ENCODE assay signal across 22 mouse cellular contexts in the genomic region with DNA sequence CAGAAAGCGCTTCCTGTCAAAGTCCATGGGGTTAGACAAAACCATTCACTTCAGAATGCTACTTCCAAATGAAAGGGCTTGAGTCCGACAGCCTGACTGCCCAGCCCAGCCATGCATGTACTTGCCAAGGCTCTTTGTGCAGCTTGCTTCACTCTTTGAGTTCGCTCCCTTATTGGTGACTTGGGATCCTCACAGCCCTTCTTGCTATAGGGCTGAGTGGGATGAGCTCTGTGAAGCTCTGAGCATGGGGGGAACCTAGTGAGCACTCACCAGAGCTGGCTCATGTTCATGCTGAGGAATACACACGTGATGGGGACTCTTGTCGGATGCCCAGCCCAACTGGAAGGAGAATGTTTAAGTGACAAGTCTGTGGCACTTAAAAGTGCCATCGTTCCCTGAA.
DNase-seq lines count a peak whose midpoint lies in the region; ATAC-seq and TF ChIP-seq lines count a peak whose summit lies in the region.
"Had no signal": no experiment of that assay in that cellular context is flagged by ENCODE, and none has a peak within 500 bp of the region (broad histone marks: within the 10 kb centered on the region; RNA-seq: fewer than 3 reads in every experiment).

No protein-coding gene starts in this region.

- no peak overlapping the region for H3K9ac ChIP-seq in lung, embryonic 14.5 days
- no peak overlapping the region for H3K9ac ChIP-seq in neural tube, embryonic 14.5 days (replicated peaks; ENCODE audit: low read depth, low read length)
- H3K9ac ChIP-seq: forebrain, postnatal 0 days; heart, embryonic 13.5 days; hindbrain, embryonic 12.5 days; hindbrain, embryonic 15.5 days had no signal

- no peaks in the 10 kb centered on the region for H3K36me3 ChIP-seq in lung, embryonic 14.5 days (ENCODE audit: insufficient read depth)
- no peaks in the 10 kb centered on the region for H3K36me3 ChIP-seq in neural tube, embryonic 14.5 days (ENCODE audit: control insufficient read depth, insufficient read depth, low read length)
- H3K36me3 ChIP-seq: heart, embryonic 13.5 days; hindbrain, embryonic 12.5 days; hindbrain, embryonic 15.5 days had no signal

- no peaks in the 10 kb centered on the region for H3K4me1 ChIP-seq in lung, embryonic 14.5 days (ENCODE audit: insufficient read depth)
- H3K4me1 ChIP-seq in lung, adult 2 months (ENCODE audit: control insufficient read depth, insufficient read depth, low read length), result no peaks in the 10 kb centered on the region
- H3K4me1 ChIP-seq in neural tube, embryonic 14.5 days (ENCODE audit: control insufficient read depth, insufficient read depth, low read length), result no peaks in the 10 kb centered on the region
- H3K4me1 ChIP-seq: heart, embryonic 13.5 days; hindbrain, embryonic 12.5 days; hindbrain, embryonic 15.5 days had no signal

- DNase-seq in lung, embryonic 14.5 days, result peak; percentile 17
- DNase-seq in lung, adult 2 months, result no peak
- DNase-seq in neural tube, embryonic 10.5 days (ENCODE audit: extremely low spot score, low spot score), result no peak
- peak; percentile 61 for DNase-seq in retina, postnatal 1 day
- DNase-seq: adrenal gland, adult 2 months; adrenal gland, postnatal 14 days; cerebellum, adult 18-20 months; cerebellum, adult 9-10 months; cerebellum, postnatal 14 days; forebrain, postnatal 0 days; gastrocnemius, adult 2 months; gastrocnemius, postnatal 14 days; heart, adult 18-20 months; heart, postnatal 14 days; heart, postnatal 4 days had no signal

- no peaks in the 10 kb centered on the region for H3K9me3 ChIP-seq in lung, embryonic 14.5 days (ENCODE audit: low read depth, low read length)
- H3K9me3 ChIP-seq in neural tube, embryonic 14.5 days (ENCODE audit: control insufficient read depth, low read length), result no peaks in the 10 kb centered on the region
- H3K9me3 ChIP-seq: heart, embryonic 13.5 days; hindbrain, embryonic 12.5 days; hindbrain, embryonic 15.5 days had no signal

- no peak overlapping the region for H3K4me3 ChIP-seq in lung, embryonic 14.5 days (ENCODE audit: low read depth, low read length)
- no peak overlapping the region for H3K4me3 ChIP-seq in lung, adult 2 months (replicated peaks; ENCODE audit: extremely low read depth, low read depth, low read length)
- H3K4me3 ChIP-seq in neural tube, embryonic 14.5 days (ENCODE audit: low read depth, low read length), result no peak overlapping the region
- H3K4me3 ChIP-seq: gastrocnemius, adult 2 months; heart, embryonic 13.5 days; hindbrain, embryonic 12.5 days; hindbrain, embryonic 15.5 days had no signal

- no peak overlapping the region for H3K27ac ChIP-seq in lung, embryonic 14.5 days (ENCODE audit: low read depth)
- H3K27ac ChIP-seq in neural tube, embryonic 14.5 days (ENCODE audit: low read depth, low read length), result no peak overlapping the region
- H3K27ac ChIP-seq: gastrocnemius, adult 2 months; heart, embryonic 13.5 days; hindbrain, embryonic 12.5 days; hindbrain, embryonic 15.5 days had no signal

- no peaks in the 10 kb centered on the region for H3K27me3 ChIP-seq in lung, embryonic 14.5 days (ENCODE audit: insufficient read depth, low read length)
- no peaks in the 10 kb centered on the region for H3K27me3 ChIP-seq in neural tube, embryonic 14.5 days (ENCODE audit: control insufficient read depth, insufficient read depth, low read length)
- H3K27me3 ChIP-seq: heart, embryonic 13.5 days; hindbrain, embryonic 12.5 days; hindbrain, embryonic 15.5 days had no signal

- 80% methylated on average over 6 of the region's 6 CpGs for WGBS in lung, embryonic 14.5 days
- WGBS in lung, adult 2 months, result 72% methylated on average over 6 of the region's 6 CpGs
- 74% methylated on average over 6 of the region's 6 CpGs for WGBS in neural tube, embryonic 14.5 days

- no peak for ATAC-seq in lung, embryonic 14.5 days (ENCODE audit: insufficient read depth)
- ATAC-seq in neural tube, embryonic 14.5 days (ENCODE audit: low read depth), result peak; percentile 34; the same call in 1 of the 2 replicates
- no peak for ATAC-seq in erythroid progenitor cell, adult 5-6 weeks (replicated peaks; ENCODE audit: low FRiP score, poor library complexity, severe bottlenecking)
- ATAC-seq: CD4-positive, CD25-positive, alpha-beta regulatory T cell, adult 4 months; forebrain, embryonic 14.5 days; forebrain, postnatal 0 days had no signal

- TF ChIP-seq CTCF in lung, embryonic 14.5 days (IDR thresholded peaks at IDR 0.05; ENCODE audit: low read depth), result no peak
- TF ChIP-seq CTCF in lung, adult 2 months (IDR thresholded peaks at IDR 0.05; ENCODE audit: insufficient read depth, low read length), result no peak

- no peak overlapping the region for H3K4me2 ChIP-seq in lung, embryonic 14.5 days
- no peak overlapping the region for H3K4me2 ChIP-seq in neural tube, embryonic 14.5 days (ENCODE audit: low read depth, low read length)
- H3K4me2 ChIP-seq: heart, embryonic 13.5 days; hindbrain, embryonic 12.5 days; hindbrain, embryonic 15.5 days had no signal

- no peak for TF ChIP-seq POLR2A in lung, adult 2 months (IDR thresholded peaks at IDR 0.05; ENCODE audit: borderline replicate concordance, extremely low read depth, low read depth, low read length)

Comparison
In these comparisons a context has a peak if more than half of its experiments do, and no peak if none do; other contexts are left out.
1. DNase-seq: peak in lung, embryonic 14.5 days (single experiment) and retina, postnatal 1 day (single experiment); none in lung, adult 2 months (single experiment) and neural tube, embryonic 10.5 days (single experiment).